Mouse (Mus musculus) liver, embryonic 15.5 days (tissue): ENCODE measurements around the gene Lsm10. TPM values are rescaled to one million over a fixed set of nuclear protein-coding genes. Genes with fewer than 3 reads are reported as not detected.
A peak's percentile ranks its signal among the peaks of the same experiment; 100 is the strongest.

Experiments
- ATAC-seq: fragments of 200-750 bp; cut with Nextera tagmentation; 2 replicates; pipeline ENCODE4 v1.8.0; 2017; ENCODE audit warnings: moderate number of reproducible peaks, mild to moderate bottlenecking, moderate library complexity; ENCODE audit not compliant: insufficient read depth
- H3K27ac ChIP-seq: fragments of 300-500 bp; sonication (generic); replicated peaks from 2 replicates; pipeline ENCODE4 v1.5.1; 2015; ENCODE audit warnings: mild to moderate bottlenecking, inconsistent platforms
- H3K27me3 ChIP-seq: fragments of 300-500 bp; sonication (generic); 2 replicates; pipeline ENCODE4 v1.6.1; 2015; ENCODE audit warnings: mild to moderate bottlenecking, inconsistent platforms
- H3K36me3 ChIP-seq: fragments of 300-500 bp; sonication (generic); replicated peaks from 2 replicates; pipeline ENCODE4 v1.6.1; 2015; ENCODE audit warnings: moderate library complexity, mild to moderate bottlenecking, inconsistent platforms
- H3K4me1 ChIP-seq: fragments of 300-500 bp; sonication (generic); replicated peaks from 2 replicates; pipeline ENCODE4 v1.6.1; 2015; ENCODE audit warnings: inconsistent platforms
- H3K4me2 ChIP-seq: fragments of 300-500 bp; sonication (generic); 2 replicates; pipeline ENCODE4 v1.6.1; 2015; ENCODE audit warnings: moderate library complexity, mild to moderate bottlenecking, inconsistent platforms
- H3K4me3 ChIP-seq: fragments of 300-500 bp; sonication (generic); replicated peaks from 2 replicates; pipeline ENCODE4 v1.5.1; 2015; ENCODE audit warnings: mild to moderate bottlenecking, inconsistent platforms
- H3K9ac ChIP-seq: fragments of 300-500 bp; sonication (generic); 2 replicates; pipeline ENCODE4 v1.6.1; 2015; ENCODE audit warnings: moderate library complexity, mild to moderate bottlenecking, inconsistent platforms
- H3K9me3 ChIP-seq: fragments of 300-500 bp; sonication (generic); replicated peaks from 2 replicates; pipeline ENCODE4 v1.6.1; 2016; ENCODE audit warnings: inconsistent platforms
- WGBS: fragments of 180-500 bp; shearing (Covaris S2); methylation state at CpG from one replicate; pipeline ENCODE4 v1.1.7; 2015; ENCODE audit warnings: mixed read lengths; ENCODE audit not compliant: insufficient replicate concordance; 5-methylcytosine and 5-hydroxymethylcytosine counted together
- polyA plus RNA-seq: library from polyadenylated mRNA; unstranded; fragments of >200 nt; fragmentation: Nextera tagmentation; extraction: Ambion mirVana; gene quantifications from 2 replicates; pipeline ENCODE4 v1.2.1, GENCODE M21; 2015

The Lsm10 gene
- polyA plus RNA-seq, 1 experiment from 2014 or later, result 26.7 TPM

GRCm38 (mm10) chr4:126110374-126111152 lies 14.1 kb downstream of the Lsm10 start:
- peak overlapping the region; percentile 73 for H3K27ac ChIP-seq
- H3K27me3 ChIP-seq, result no peaks in the 10 kb centered on the region
- H3K9me3 ChIP-seq, result no peaks in the 10 kb centered on the region
- 9% methylated on average over 12 of the region's 12 CpGs for WGBS
- H3K4me1 ChIP-seq, result peaks cover 75% of the 10 kb centered on the region
- H3K4me3 ChIP-seq, result no peak overlapping the region
- peak overlapping the region; percentile 41 for H3K4me2 ChIP-seq
- no peak overlapping the region; the same call in 1 of the 2 replicates for H3K9ac ChIP-seq
- ATAC-seq, result peak; percentile 34; the same call in 1 of the 2 replicates
- no peaks in the 10 kb centered on the region for H3K36me3 ChIP-seq

- Histone ChIP-seq H3K4me1 (peaks cover 74% of the 10 kb centered on the region), H3K27me3 (no peaks in the 10 kb centered on the region), H3K4me2 (peak overlapping the region; percentile 41), H3K36me3 (no peaks in the 10 kb centered on the region), H3K9me3 (no peaks in the 10 kb centered on the region), H3K27ac (peak overlapping the region; percentile 73), H3K9ac (no peak overlapping the region), H3K4me3 (no peak overlapping the region)
- 25% methylated on average over 7 of the region's 7 CpGs for WGBS
- no peak for ATAC-seq
These were observed 14.7 kb downstream of the Lsm10 start for GRCm38 (mm10) chr4:126111153-126111549.

- no peak overlapping the region for H3K4me3 ChIP-seq
- no peaks in the 10 kb centered on the region for H3K27me3 ChIP-seq
- no peak for ATAC-seq
- no peaks in the 10 kb centered on the region for H3K9me3 ChIP-seq
- no peak overlapping the region for H3K4me2 ChIP-seq
- no peaks in the 10 kb centered on the region for H3K36me3 ChIP-seq
- 72% methylated on average over 4 of the region's 4 CpGs for WGBS
- no peak overlapping the region for H3K27ac ChIP-seq
- no peak overlapping the region for H3K9ac ChIP-seq
- H3K4me1 ChIP-seq, result peaks cover 63% of the 10 kb centered on the region
These were observed 16.8 kb downstream of the Lsm10 start for GRCm38 (mm10) chr4:126113243-126113642.

- peaks cover 56% of the 10 kb centered on the region for H3K4me1 ChIP-seq
- no peaks in the 10 kb centered on the region for H3K27me3 ChIP-seq
- H3K27ac ChIP-seq, result no peak overlapping the region
- no peaks in the 10 kb centered on the region for H3K9me3 ChIP-seq
- no peak overlapping the region for H3K9ac ChIP-seq
- WGBS, result 4% methylated on average over 6 of the region's 6 CpGs
- H3K4me3 ChIP-seq, result no peak overlapping the region
- H3K36me3 ChIP-seq, result no peaks in the 10 kb centered on the region; the same call in 1 of the 2 replicates
- H3K4me2 ChIP-seq, result no peak overlapping the region
- ATAC-seq, result 0 out of 2 replicates have a peak, but pooled peaks have one; percentile 38
These were observed 17.5 kb downstream of the Lsm10 start for GRCm38 (mm10) chr4:126113943-126114342.

- H3K27ac ChIP-seq, result no peak overlapping the region
These were observed 19.0 kb downstream of the Lsm10 start for GRCm38 (mm10) chr4:126115411-126115810.

GRCm38 (mm10) chr4:126115871-126116521 lies 19.6 kb downstream of the Lsm10 start:
- Histone ChIP-seq H3K4me3 (no peak overlapping the region), H3K27ac (no peak overlapping the region), H3K4me2 (no peak overlapping the region), H3K4me1 (peaks cover 36% of the 10 kb centered on the region), H3K27me3 (no peaks in the 10 kb centered on the region), H3K36me3 (no peaks in the 10 kb centered on the region; the same call in 1 of the 2 replicates), H3K9me3 (no peaks in the 10 kb centered on the region), H3K9ac (no peak overlapping the region)
- no peak for ATAC-seq
- WGBS, result 62% methylated on average over 6 of the region's 6 CpGs

More at GRCm38 (mm10) chr4:126115411-126115810, 19.0 kb downstream of the Lsm10 start:
- Histone ChIP-seq H3K9ac (no peak overlapping the region), H3K4me3 (no peak overlapping the region), H3K4me2 (no peak overlapping the region), H3K4me1 (peaks cover 42% of the 10 kb centered on the region), H3K36me3 (no peaks in the 10 kb centered on the region; the same call in 1 of the 2 replicates), H3K27me3 (no peaks in the 10 kb centered on the region), H3K9me3 (no peaks in the 10 kb centered on the region)
- 79% methylated on average over 9 of the region's 9 CpGs for WGBS
- no peak for ATAC-seq

GRCm38 (mm10) chr4:126117116-126117515 lies 20.7 kb downstream of the Lsm10 start:
- Histone ChIP-seq H3K9ac (no peak overlapping the region), H3K9me3 (no peaks in the 10 kb centered on the region), H3K27ac (no peak overlapping the region), H3K27me3 (no peaks in the 10 kb centered on the region), H3K36me3 (no peaks in the 10 kb centered on the region; the same call in 1 of the 2 replicates), H3K4me3 (no peak overlapping the region), H3K4me2 (no peak overlapping the region), H3K4me1 (peaks cover 28% of the 10 kb centered on the region)
- 69% methylated on average over 8 of the region's 8 CpGs for WGBS
- no peak for ATAC-seq

- no peaks in the 10 kb centered on the region for H3K27me3 ChIP-seq
- ATAC-seq, result no peak
- peaks cover 18% of the 10 kb centered on the region for H3K4me1 ChIP-seq
- H3K4me2 ChIP-seq, result no peak overlapping the region
- H3K36me3 ChIP-seq, result no peaks in the 10 kb centered on the region; the same call in 1 of the 2 replicates
- no peak overlapping the region for H3K27ac ChIP-seq
- no peaks in the 10 kb centered on the region for H3K9me3 ChIP-seq
- no peak overlapping the region for H3K4me3 ChIP-seq
- 80% methylated on average over 4 of the region's 4 CpGs for WGBS
- H3K9ac ChIP-seq, result no peak overlapping the region
These were observed 22.2 kb downstream of the Lsm10 start for GRCm38 (mm10) chr4:126118651-126119050.

GRCm38 (mm10) chr4:126119051-126119450 lies 22.6 kb downstream of the Lsm10 start:
- no peak overlapping the region for H3K9ac ChIP-seq
- H3K36me3 ChIP-seq, result no peaks in the 10 kb centered on the region; the same call in 1 of the 2 replicates
- peaks cover 14% of the 10 kb centered on the region for H3K4me1 ChIP-seq
- H3K4me2 ChIP-seq, result no peak overlapping the region
- no peak overlapping the region for H3K4me3 ChIP-seq
- WGBS, result 65% methylated on average over 1 of the region's 1 CpGs
- no peak for ATAC-seq
- H3K27ac ChIP-seq, result no peak overlapping the region
- H3K9me3 ChIP-seq, result no peaks in the 10 kb centered on the region
- no peaks in the 10 kb centered on the region for H3K27me3 ChIP-seq

- no peaks in the 10 kb centered on the region for H3K27me3 ChIP-seq
- 70% methylated on average over 5 of the region's 5 CpGs for WGBS
These were observed 23.6 kb downstream of the Lsm10 start for GRCm38 (mm10) chr4:126120052-126120451.

GRCm38 (mm10) chr4:126120506-126120905 lies 24.1 kb downstream of the Lsm10 start:
- no peak for ATAC-seq
- H3K4me3 ChIP-seq, result no peak overlapping the region
- H3K27ac ChIP-seq, result no peak overlapping the region
- H3K36me3 ChIP-seq, result peaks cover 11% of the 10 kb centered on the region
- WGBS, result 97% methylated on average over 2 of the region's 2 CpGs
- no peak overlapping the region for H3K4me2 ChIP-seq
- peaks cover 6% of the 10 kb centered on the region; the same call in 1 of the 2 replicates for H3K4me1 ChIP-seq
- H3K9me3 ChIP-seq, result no peaks in the 10 kb centered on the region
- no peaks in the 10 kb centered on the region for H3K27me3 ChIP-seq
- H3K9ac ChIP-seq, result no peak overlapping the region

More at GRCm38 (mm10) chr4:126120052-126120451, 23.6 kb downstream of the Lsm10 start:
- H3K27ac ChIP-seq, result no peak overlapping the region
- no peak overlapping the region for H3K9ac ChIP-seq
- H3K4me1 ChIP-seq, result peaks cover 10% of the 10 kb centered on the region; the same call in 1 of the 2 replicates
- H3K4me3 ChIP-seq, result no peak overlapping the region
- no peak overlapping the region for H3K4me2 ChIP-seq
- no peak for ATAC-seq
- H3K36me3 ChIP-seq, result peaks cover 8% of the 10 kb centered on the region
- no peaks in the 10 kb centered on the region for H3K9me3 ChIP-seq
